Mouse (Mus musculus) hindbrain, embryonic 14.5 days (tissue): ENCODE measurements around the gene Toe1. TPM values are rescaled to one million over a fixed set of nuclear protein-coding genes. Genes with fewer than 3 reads are reported as not detected.
A peak's percentile ranks its signal among the peaks of the same experiment; 100 is the strongest.

Source experiments
- ATAC-seq: fragments of 200-750 bp; cut with Nextera tagmentation; 2 replicates; pipeline ENCODE4 v1.8.0; 2017; ENCODE audit warnings: moderate number of reproducible peaks, mild to moderate bottlenecking, moderate TSS enrichment, moderate library complexity; ENCODE audit not compliant: low FRiP score
- DNase-seq: peaks from one replicate; pipeline ENCODE4 v3.0.0-alpha.2; 2015; ENCODE audit warnings: low spot score
- H3K27ac ChIP-seq: fragments of 300-500 bp; sonication (generic); 2 replicates; pipeline ENCODE4 v1.5.1; 2014; ENCODE audit warnings: mild to moderate bottlenecking, moderate library complexity
- H3K27me3 ChIP-seq: fragments of 300-500 bp; sonication (generic); 2 replicates; pipeline ENCODE4 v1.6.1; 2014; ENCODE audit warnings: mild to moderate bottlenecking, low read length, mixed read lengths; ENCODE audit not compliant: control insufficient read depth, insufficient read depth
- H3K36me3 ChIP-seq: fragments of 300-500 bp; sonication (generic); replicated peaks from 2 replicates; pipeline ENCODE4 v1.6.1; 2014; ENCODE audit not compliant: control insufficient read depth, insufficient read depth
- H3K4me1 ChIP-seq: fragments of 300-500 bp; sonication (generic); replicated peaks from 2 replicates; pipeline ENCODE4 v1.6.1; 2014; ENCODE audit warnings: antibody characterized with exemption, low read length, mixed read lengths; ENCODE audit not compliant: control insufficient read depth, insufficient read depth
- H3K4me2 ChIP-seq: fragments of 300-500 bp; sonication (generic); replicated peaks from 2 replicates; pipeline ENCODE4 v1.6.1; 2014; ENCODE audit warnings: mild to moderate bottlenecking, moderate library complexity
- H3K4me3 ChIP-seq: fragments of 300-500 bp; sonication (generic); replicated peaks from 2 replicates; pipeline ENCODE4 v1.5.1; 2014; ENCODE audit warnings: mild to moderate bottlenecking, low read length
- H3K9ac ChIP-seq: fragments of 300-500 bp; sonication (generic); 2 replicates; pipeline ENCODE4 v1.6.1; 2014
- H3K9me3 ChIP-seq: fragments of 300-500 bp; sonication (generic); 2 replicates; pipeline ENCODE4 v1.6.1; 2016; ENCODE audit warnings: low read length; ENCODE audit not compliant: control insufficient read depth
- WGBS: fragments of 180-500 bp; shearing (Covaris S2); extraction: QIAGEN DNeasy Blood & Tissue Kit; methylation state at CpG from one replicate; pipeline ENCODE4 v1.1.7; 2014; 5-methylcytosine and 5-hydroxymethylcytosine counted together
- polyA plus RNA-seq: library from polyadenylated mRNA; unstranded; fragments of >200 nt; fragmentation: Nextera tagmentation; extraction: Ambion mirVana; gene quantifications from 2 replicates; pipeline ENCODE4 v1.2.1, GENCODE M21; 2014

Toe1 gene
- polyA plus RNA-seq, 1 experiment from 2014 or later, result 25.3 TPM

GRCm38 (mm10) chr4:116829364-116830069 is 22.1 kb upstream of the Toe1 start:
- peaks cover 15% of the 10 kb centered on the region for H3K4me1 ChIP-seq
- no peaks in the 10 kb centered on the region for H3K27me3 ChIP-seq
- H3K36me3 ChIP-seq, result no peaks in the 10 kb centered on the region
- H3K27ac ChIP-seq, result peak overlapping the region; percentile 67
- ATAC-seq, result no peak
- DNase-seq, result no peak
- WGBS, result 33% methylated on average over 6 of the region's 6 CpGs
- no peaks in the 10 kb centered on the region for H3K9me3 ChIP-seq
- peak overlapping the region; percentile 53 for H3K9ac ChIP-seq
- no peak overlapping the region for H3K4me2 ChIP-seq
- no peak overlapping the region for H3K4me3 ChIP-seq

- no peaks in the 10 kb centered on the region for H3K9me3 ChIP-seq
- WGBS, result under 1% methylated on average over 4 of the region's 4 CpGs
- no peak overlapping the region for H3K4me2 ChIP-seq
- ATAC-seq (no peak), DNase-seq (peak; percentile 88)
- H3K4me1 ChIP-seq, result peaks cover 15% of the 10 kb centered on the region
- H3K36me3 ChIP-seq, result no peaks in the 10 kb centered on the region
- H3K27me3 ChIP-seq, result no peaks in the 10 kb centered on the region
- H3K9ac ChIP-seq, result peak overlapping the region; percentile 12; the same call in 1 of the 2 replicates
- no peak overlapping the region for H3K4me3 ChIP-seq
- H3K27ac ChIP-seq, result no peak overlapping the region
Measured at GRCm38 (mm10) chr4:116827819-116828218, 20.4 kb upstream of the Toe1 start.

GRCm38 (mm10) chr4:116824541-116825004 is 17.1 kb upstream of the Toe1 start:
- H3K9ac ChIP-seq, result peak overlapping the region; percentile 75
- peaks cover 14% of the 10 kb centered on the region for H3K4me1 ChIP-seq
- no peaks in the 10 kb centered on the region for H3K36me3 ChIP-seq
- peak overlapping the region; percentile 61 for H3K27ac ChIP-seq
- ATAC-seq (peak; percentile 56), DNase-seq (peak; percentile 74)
- 1% methylated on average over 29 of the region's 29 CpGs for WGBS
- peak overlapping the region; percentile 51 for H3K4me3 ChIP-seq
- no peaks in the 10 kb centered on the region for H3K9me3 ChIP-seq
- H3K27me3 ChIP-seq, result peaks cover 20% of the 10 kb centered on the region
- peak overlapping the region; percentile 72 for H3K4me2 ChIP-seq

GRCm38 (mm10) chr4:116821694-116822016 is 14.2 kb upstream of the Toe1 start, which contains the start of gene Hpdl:
Hpdl (minus strand) TSS chr4:116821707.
- H3K27me3 ChIP-seq, result peaks cover 24% of the 10 kb centered on the region
- DNase-seq, result no peak
- WGBS, result 12% methylated on average over 9 of the region's 9 CpGs

GRCm38 (mm10) chr4:116820902-116821693 is 13.7 kb upstream of the Toe1 start:
- H3K27ac ChIP-seq, result no peak overlapping the region
- H3K4me2 ChIP-seq, result peak overlapping the region; percentile 87
- H3K4me3 ChIP-seq, result peak overlapping the region; percentile 37
- H3K9ac ChIP-seq, result peak overlapping the region; percentile 59
- peak; percentile 45 for DNase-seq
- peaks cover 24% of the 10 kb centered on the region for H3K27me3 ChIP-seq
- H3K36me3 ChIP-seq, result 0 out of 2 replicates have a peak, but pooled peaks cover 4% of the 10 kb centered on the region
- H3K9me3 ChIP-seq, result no peaks in the 10 kb centered on the region
- WGBS, result under 1% methylated on average over 51 of the region's 51 CpGs
- ATAC-seq, result peak; percentile 64
- H3K4me1 ChIP-seq, result peaks cover 13% of the 10 kb centered on the region

More at GRCm38 (mm10) chr4:116821694-116822016, 14.2 kb upstream of the Toe1 start, which contains the start of gene Hpdl:
- Histone ChIP-seq H3K27ac (no peak within 1 kb of the TSS), H3K9ac (peak within 1 kb of the TSS; percentile 59), H3K4me2 (peak within 1 kb of the TSS; percentile 87), H3K4me3 (peak within 1 kb of the TSS; percentile 37), H3K36me3 (0 out of 2 replicates have a peak, but pooled peaks cover 3% of the 10 kb centered on the region), H3K9me3 (no peaks in the 10 kb centered on the region), H3K4me1 (peaks cover 13% of the 10 kb centered on the region)
- ATAC-seq, result no peak

GRCm38 (mm10) chr4:116819968-116820901 is 12.8 kb upstream of the Toe1 start:
- Histone ChIP-seq H3K27me3 (peaks cover 24% of the 10 kb centered on the region), H3K36me3 (0 out of 2 replicates have a peak, but pooled peaks cover 4% of the 10 kb centered on the region), H3K4me1 (peaks cover 10% of the 10 kb centered on the region), H3K4me3 (peak overlapping the region; percentile 37), H3K9me3 (no peaks in the 10 kb centered on the region), H3K4me2 (peak overlapping the region; percentile 87), H3K9ac (peak overlapping the region; percentile 59), H3K27ac (no peak overlapping the region)
- 24% methylated on average over 32 of the region's 32 CpGs for WGBS
- no peak for ATAC-seq
- DNase-seq, result no peak

GRCm38 (mm10) chr4:116817486-116817885 is 10.0 kb upstream of the Toe1 start:
- no peak for DNase-seq
- H3K9me3 ChIP-seq, result no peaks in the 10 kb centered on the region
- 0 out of 2 replicates have a peak, but pooled peaks cover 4% of the 10 kb centered on the region for H3K36me3 ChIP-seq
- H3K4me1 ChIP-seq, result peaks cover 8% of the 10 kb centered on the region; the same call in 1 of the 2 replicates
- no peak overlapping the region for H3K4me3 ChIP-seq
- 90% methylated on average over 6 of the region's 6 CpGs for WGBS
- no peak for ATAC-seq
- no peak overlapping the region for H3K9ac ChIP-seq
- H3K27me3 ChIP-seq, result peaks cover 23% of the 10 kb centered on the region
- H3K4me2 ChIP-seq, result no peak overlapping the region
- H3K27ac ChIP-seq, result no peak overlapping the region

GRCm38 (mm10) chr4:116815276-116815675 is 7.8 kb upstream of the Toe1 start:
- no peaks in the 10 kb centered on the region for H3K9me3 ChIP-seq
- 95% methylated on average over 5 of the region's 5 CpGs for WGBS

More at GRCm38 (mm10) chr4:116815276-116815675, 7.8 kb upstream of the Toe1 start:
- Histone ChIP-seq H3K27me3 (peaks cover 10% of the 10 kb centered on the region), H3K4me1 (no peaks in the 10 kb centered on the region), H3K4me3 (no peak overlapping the region), H3K4me2 (no peak overlapping the region), H3K36me3 (0 out of 2 replicates have a peak, but pooled peaks cover 4% of the 10 kb centered on the region), H3K27ac (no peak overlapping the region), H3K9ac (no peak overlapping the region)
- ATAC-seq (no peak), DNase-seq (no peak)
